Mouse (Mus musculus): ENCODE measurements at regions not wholly inside any gene's neighbourhood (a gene's known extent, or its start where the extent isn't known, plus 50 kb on each side); places are given as distances from the start of the nearest gene placed in this dataset.

DNA sequence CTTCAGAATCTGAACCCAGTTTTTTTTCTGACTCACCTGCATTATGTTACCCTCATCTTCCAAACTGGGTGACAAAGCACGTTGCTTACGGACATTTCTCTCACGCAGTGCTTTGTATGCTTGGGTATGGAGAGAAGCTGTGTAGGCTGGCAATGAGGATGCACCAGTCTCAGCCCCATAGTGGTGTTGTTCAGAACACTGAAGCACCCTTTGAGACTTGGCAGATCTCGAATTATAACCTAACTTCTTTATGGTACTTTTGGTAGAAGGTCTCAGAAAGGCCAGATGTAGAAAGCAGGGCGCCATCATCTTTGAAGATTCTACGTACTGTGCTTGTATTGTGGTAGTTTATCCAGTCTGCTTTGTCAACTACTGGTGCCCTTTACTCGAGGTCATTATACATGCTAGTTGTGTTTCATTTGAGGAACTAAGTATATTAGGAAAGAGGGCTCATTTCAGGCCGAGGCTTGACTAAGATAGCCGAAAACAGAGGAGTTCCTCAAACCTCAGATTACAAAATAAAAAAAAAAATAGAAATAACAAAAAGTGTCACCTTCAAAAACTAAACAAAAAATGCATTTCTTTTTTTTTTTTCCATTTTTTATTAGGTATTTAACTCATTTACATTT is 85.7 kb downstream of the Rgs2 start:
- Histone ChIP-seq H3K9me3 (ENCODE audit: control insufficient read depth, low read depth, low read length) (no peaks in the 10 kb centered on the region), H3K36me3 (ENCODE audit: control insufficient read depth, insufficient read depth, low read length) (no peaks in the 10 kb centered on the region), H3K4me1 (ENCODE audit: control insufficient read depth, insufficient read depth, low read length) (no peaks in the 10 kb centered on the region), H3K27ac (ENCODE audit: low read length) (no peak overlapping the region), H3K9ac (replicated peaks; ENCODE audit: low read depth, low read length) (no peak overlapping the region), H3K27me3 (ENCODE audit: control insufficient read depth, insufficient read depth, low read length) (no peaks in the 10 kb centered on the region), H3K4me3 (ENCODE audit: low read depth, low read length) (no peak overlapping the region), H3K4me2 (replicated peaks; ENCODE audit: low read depth, low read length) (no peak overlapping the region)
- WGBS, result 93% methylated on average over 9 of the region's 9 CpGs
- no peak for ATAC-seq (ENCODE audit: insufficient number of reproducible peaks, insufficient read depth, low FRiP score, low read depth)

DNA sequence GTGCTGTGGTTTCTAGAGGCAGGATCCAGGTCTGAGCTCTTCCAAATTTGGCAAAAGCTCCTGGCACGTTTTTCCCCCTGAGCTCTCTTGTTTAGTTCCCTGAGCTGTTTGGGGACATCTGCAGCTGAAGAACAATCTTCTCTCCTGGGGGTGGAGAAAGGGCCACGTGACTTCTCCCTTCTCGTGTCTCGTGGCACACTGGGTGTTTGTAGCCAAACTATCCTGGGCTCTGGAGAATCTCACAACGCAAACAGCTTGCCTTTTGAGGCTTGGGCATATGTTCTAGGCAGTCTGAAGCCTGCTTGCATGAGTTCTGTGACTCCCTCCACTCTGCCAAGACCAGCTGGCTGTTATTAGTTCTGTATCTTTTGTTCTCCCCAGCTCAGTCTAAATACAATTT is 86.3 kb downstream of the Rgs2 start:
- Histone ChIP-seq H3K4me2 (replicated peaks; ENCODE audit: low read depth, low read length) (no peak overlapping the region), H3K9ac (replicated peaks; ENCODE audit: low read depth, low read length) (no peak overlapping the region), H3K27me3 (ENCODE audit: control insufficient read depth, insufficient read depth, low read length) (no peaks in the 10 kb centered on the region), H3K9me3 (ENCODE audit: control insufficient read depth, low read depth, low read length) (no peaks in the 10 kb centered on the region), H3K27ac (ENCODE audit: low read length) (no peak overlapping the region; the same call in 1 of the 2 replicates), H3K4me3 (ENCODE audit: low read depth, low read length) (no peak overlapping the region), H3K4me1 (ENCODE audit: control insufficient read depth, insufficient read depth, low read length) (no peaks in the 10 kb centered on the region), H3K36me3 (ENCODE audit: control insufficient read depth, insufficient read depth, low read length) (no peaks in the 10 kb centered on the region)
- WGBS, result 55% methylated on average over 5 of the region's 5 CpGs
- ATAC-seq (ENCODE audit: insufficient number of reproducible peaks, insufficient read depth, low FRiP score, low read depth), result no peak

DNA sequence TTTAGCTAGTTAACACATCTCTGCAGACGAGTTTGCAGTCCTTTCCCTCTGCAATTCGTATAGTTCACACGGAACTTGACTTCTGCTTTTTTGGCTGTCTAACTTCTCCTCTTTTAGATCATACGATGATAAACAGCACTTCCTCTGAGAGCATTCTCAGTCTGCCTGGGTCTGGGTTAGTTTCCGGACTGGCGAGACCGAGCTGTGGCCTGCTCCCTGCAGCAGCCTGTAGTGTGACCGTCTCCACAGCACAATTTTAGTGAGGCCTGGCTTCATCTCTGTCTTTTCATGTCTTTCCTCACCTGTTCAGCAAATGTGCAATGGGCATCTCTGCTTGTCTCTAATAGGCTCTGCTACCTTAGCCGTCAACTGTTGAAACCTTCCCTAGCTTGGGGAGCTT is 87.4 kb downstream of the Rgs2 start:
- Histone ChIP-seq H3K4me1 (ENCODE audit: control insufficient read depth, insufficient read depth, low read length) (no peaks in the 10 kb centered on the region), H3K4me3 (ENCODE audit: low read depth, low read length) (no peak overlapping the region), H3K27ac (ENCODE audit: low read length) (no peak overlapping the region), H3K27me3 (ENCODE audit: control insufficient read depth, insufficient read depth, low read length) (no peaks in the 10 kb centered on the region), H3K4me2 (replicated peaks; ENCODE audit: low read depth, low read length) (no peak overlapping the region), H3K36me3 (ENCODE audit: control insufficient read depth, insufficient read depth, low read length) (no peaks in the 10 kb centered on the region), H3K9ac (replicated peaks; ENCODE audit: low read depth, low read length) (no peak overlapping the region), H3K9me3 (ENCODE audit: control insufficient read depth, low read depth, low read length) (no peaks in the 10 kb centered on the region)
- ATAC-seq (ENCODE audit: insufficient number of reproducible peaks, insufficient read depth, low FRiP score, low read depth), result no peak
- WGBS, result 54% methylated on average over 9 of the region's 9 CpGs

DNA sequence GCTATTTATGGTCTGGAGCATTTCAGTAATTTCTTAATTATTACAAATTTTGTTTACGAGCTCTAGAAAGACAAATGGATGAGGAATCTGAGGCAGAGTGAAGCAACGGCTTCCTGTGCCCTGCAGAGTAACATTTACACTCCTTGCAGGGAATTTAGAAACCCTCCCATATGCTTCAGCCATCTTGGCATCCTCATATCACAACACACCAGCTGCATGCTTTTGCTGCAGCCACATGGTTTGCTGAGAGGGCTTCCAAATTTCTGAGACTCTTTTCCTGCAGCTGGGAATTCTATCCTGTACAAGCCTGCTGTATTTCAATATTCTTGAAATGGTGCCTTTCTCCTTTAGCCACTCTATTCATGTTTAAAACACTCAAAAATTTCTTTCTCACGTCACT is 91.4 kb downstream of the Rgs2 start:
- Histone ChIP-seq H3K27me3 (ENCODE audit: control insufficient read depth, insufficient read depth, low read length) (no peaks in the 10 kb centered on the region), H3K27ac (ENCODE audit: low read length) (no peak overlapping the region), H3K4me1 (ENCODE audit: control insufficient read depth, insufficient read depth, low read length) (no peaks in the 10 kb centered on the region), H3K4me2 (replicated peaks; ENCODE audit: low read depth, low read length) (no peak overlapping the region), H3K9me3 (ENCODE audit: control insufficient read depth, low read depth, low read length) (no peaks in the 10 kb centered on the region), H3K9ac (replicated peaks; ENCODE audit: low read depth, low read length) (no peak overlapping the region), H3K4me3 (ENCODE audit: low read depth, low read length) (no peak overlapping the region), H3K36me3 (ENCODE audit: control insufficient read depth, insufficient read depth, low read length) (no peaks in the 10 kb centered on the region)
- WGBS, result 63% methylated on average over 3 of the region's 3 CpGs
- ATAC-seq (ENCODE audit: insufficient number of reproducible peaks, insufficient read depth, low FRiP score, low read depth), result no peak

DNA sequence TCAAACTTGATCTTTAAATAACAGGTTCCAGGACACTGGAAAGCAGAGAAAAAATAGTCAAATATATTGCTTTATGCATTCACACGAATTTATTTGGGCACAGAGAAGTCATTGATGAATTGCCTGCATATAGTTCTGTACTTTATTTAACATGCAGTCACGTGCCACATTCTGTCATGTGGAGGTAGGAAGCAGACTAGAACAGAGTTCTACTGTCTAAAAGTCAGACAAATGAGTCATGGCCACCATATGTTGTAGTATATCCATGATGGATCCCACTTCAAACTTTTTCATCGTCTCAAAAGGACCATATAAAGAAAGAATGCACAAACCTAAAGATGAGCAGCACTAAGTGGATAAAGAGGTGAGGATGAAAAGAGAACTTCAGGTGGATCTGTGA is 92.7 kb downstream of the Rgs2 start:
- Histone ChIP-seq H3K9ac (replicated peaks; ENCODE audit: low read depth, low read length) (no peak overlapping the region), H3K4me2 (replicated peaks; ENCODE audit: low read depth, low read length) (no peak overlapping the region), H3K27me3 (ENCODE audit: control insufficient read depth, insufficient read depth, low read length) (no peaks in the 10 kb centered on the region), H3K27ac (ENCODE audit: low read length) (no peak overlapping the region), H3K36me3 (ENCODE audit: control insufficient read depth, insufficient read depth, low read length) (no peaks in the 10 kb centered on the region), H3K9me3 (ENCODE audit: control insufficient read depth, low read depth, low read length) (no peaks in the 10 kb centered on the region), H3K4me1 (ENCODE audit: control insufficient read depth, insufficient read depth, low read length) (no peaks in the 10 kb centered on the region), H3K4me3 (ENCODE audit: low read depth, low read length) (no peak overlapping the region)
- no peak for ATAC-seq (ENCODE audit: insufficient number of reproducible peaks, insufficient read depth, low FRiP score, low read depth)
- WGBS, result 61% methylated on average over 3 of the region's 3 CpGs

DNA sequence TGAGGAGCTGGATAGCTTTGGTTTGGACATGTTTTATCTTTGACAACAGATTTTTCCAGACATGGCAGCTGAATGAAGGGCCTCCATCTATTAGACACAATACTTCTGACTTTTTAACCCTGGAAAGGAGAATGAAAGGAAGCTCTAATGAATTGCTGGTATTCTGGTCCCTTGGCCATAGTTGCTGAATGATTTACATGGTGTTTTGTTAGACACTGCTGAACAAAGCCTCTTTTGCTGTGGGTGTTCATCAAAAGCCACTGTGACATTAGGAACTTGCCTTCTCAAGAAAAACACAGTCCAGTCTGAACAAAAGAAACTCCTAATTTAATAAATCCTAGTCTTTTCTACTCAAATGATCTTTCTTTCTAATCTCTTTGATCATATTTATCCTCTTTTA is 93.4 kb downstream of the Rgs2 start:
- H3K36me3 ChIP-seq (ENCODE audit: control insufficient read depth, insufficient read depth, low read length), result no peaks in the 10 kb centered on the region
- H3K4me1 ChIP-seq (ENCODE audit: control insufficient read depth, insufficient read depth, low read length), result no peaks in the 10 kb centered on the region
- H3K27me3 ChIP-seq (ENCODE audit: control insufficient read depth, insufficient read depth, low read length), result no peaks in the 10 kb centered on the region
- no peak for ATAC-seq (ENCODE audit: insufficient number of reproducible peaks, insufficient read depth, low FRiP score, low read depth)
- H3K4me2 ChIP-seq (replicated peaks; ENCODE audit: low read depth, low read length), result no peak overlapping the region
- H3K9me3 ChIP-seq (ENCODE audit: control insufficient read depth, low read depth, low read length), result no peaks in the 10 kb centered on the region
- no peak overlapping the region for H3K9ac ChIP-seq (replicated peaks; ENCODE audit: low read depth, low read length)
- H3K4me3 ChIP-seq (ENCODE audit: low read depth, low read length), result no peak overlapping the region
- H3K27ac ChIP-seq (ENCODE audit: low read length), result no peak overlapping the region

DNA sequence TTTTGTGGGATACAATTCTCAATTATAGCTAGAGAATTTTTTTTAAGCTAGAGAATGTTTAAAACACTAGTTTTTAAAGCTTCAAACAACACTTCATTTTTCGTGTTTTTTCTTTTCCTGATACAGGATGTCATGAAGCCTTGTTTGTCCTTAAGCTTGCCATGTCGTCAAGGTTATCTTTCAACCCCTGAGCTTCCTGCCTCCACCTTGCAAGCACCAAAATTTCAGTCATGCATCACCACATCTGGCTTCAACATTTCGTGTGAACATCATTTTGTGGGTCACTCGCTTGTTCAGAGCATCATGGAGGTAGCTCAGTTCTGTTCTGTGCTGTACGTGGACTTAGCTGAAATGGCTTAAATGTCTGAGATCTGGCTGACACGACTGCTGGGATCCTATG is 96.6 kb downstream of the Rgs2 start:
- no peaks in the 10 kb centered on the region for H3K9me3 ChIP-seq (ENCODE audit: control insufficient read depth, low read depth, low read length)
- H3K27ac ChIP-seq (ENCODE audit: low read length), result no peak overlapping the region
- H3K4me3 ChIP-seq (ENCODE audit: low read depth, low read length), result no peak overlapping the region
- WGBS, result 66% methylated on average over 6 of the region's 6 CpGs
- ATAC-seq (ENCODE audit: insufficient number of reproducible peaks, insufficient read depth, low FRiP score, low read depth), result no peak
- H3K4me2 ChIP-seq (replicated peaks; ENCODE audit: low read depth, low read length), result no peak overlapping the region
- H3K9ac ChIP-seq (replicated peaks; ENCODE audit: low read depth, low read length), result no peak overlapping the region
- no peaks in the 10 kb centered on the region for H3K4me1 ChIP-seq (ENCODE audit: control insufficient read depth, insufficient read depth, low read length)
- no peaks in the 10 kb centered on the region for H3K36me3 ChIP-seq (ENCODE audit: control insufficient read depth, insufficient read depth, low read length)
- H3K27me3 ChIP-seq (ENCODE audit: control insufficient read depth, insufficient read depth, low read length), result no peaks in the 10 kb centered on the region

DNA sequence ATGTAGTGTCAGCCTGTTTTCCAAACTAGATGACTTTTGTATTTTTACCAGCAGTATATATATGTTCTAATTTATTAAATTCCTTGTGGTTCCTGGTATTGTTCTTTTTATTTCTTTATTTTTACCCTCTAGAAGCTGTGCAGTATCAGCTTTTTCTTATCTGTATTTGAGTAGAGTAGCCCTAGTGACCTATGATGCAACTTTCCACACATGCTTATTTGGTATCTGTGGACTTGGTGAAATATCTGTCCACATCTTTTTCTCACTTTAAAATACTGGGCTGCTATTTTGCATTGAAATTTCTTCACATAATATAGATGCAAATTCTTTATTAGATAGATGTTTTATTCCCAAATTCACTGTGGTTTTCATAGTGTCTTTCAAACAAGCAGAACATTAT is 97.1 kb downstream of the Rgs2 start:
- Histone ChIP-seq H3K9me3 (ENCODE audit: control insufficient read depth, low read depth, low read length) (no peaks in the 10 kb centered on the region), H3K27me3 (ENCODE audit: control insufficient read depth, insufficient read depth, low read length) (no peaks in the 10 kb centered on the region), H3K4me2 (replicated peaks; ENCODE audit: low read depth, low read length) (no peak overlapping the region), H3K9ac (replicated peaks; ENCODE audit: low read depth, low read length) (no peak overlapping the region), H3K4me3 (ENCODE audit: low read depth, low read length) (no peak overlapping the region), H3K27ac (ENCODE audit: low read length) (no peak overlapping the region), H3K36me3 (ENCODE audit: control insufficient read depth, insufficient read depth, low read length) (no peaks in the 10 kb centered on the region), H3K4me1 (ENCODE audit: control insufficient read depth, insufficient read depth, low read length) (no peaks in the 10 kb centered on the region)
- no peak for ATAC-seq (ENCODE audit: insufficient number of reproducible peaks, insufficient read depth, low FRiP score, low read depth)

DNA sequence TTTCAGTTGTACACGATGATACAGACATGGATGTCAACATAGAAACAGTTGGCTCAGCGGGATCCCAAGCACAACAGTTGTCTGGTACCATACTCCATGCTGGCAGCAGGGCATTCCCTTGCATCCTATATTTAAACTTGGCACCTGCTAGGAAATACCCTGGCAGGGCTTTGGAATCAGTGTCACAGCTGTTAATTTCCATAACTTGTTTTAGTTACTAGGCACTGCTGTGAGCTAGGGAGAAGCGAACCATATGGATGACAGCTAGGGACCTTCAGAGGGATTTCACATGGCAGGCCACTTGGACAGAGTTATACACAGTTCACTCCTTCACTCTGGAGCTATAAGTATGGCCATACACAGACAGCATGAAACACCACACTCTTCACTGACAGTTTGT is 100.0 kb downstream of the Rgs2 start:
- WGBS, result 65% methylated on average over 3 of the region's 3 CpGs
- Histone ChIP-seq H3K4me1 (ENCODE audit: control insufficient read depth, insufficient read depth, low read length) (no peaks in the 10 kb centered on the region), H3K4me2 (replicated peaks; ENCODE audit: low read depth, low read length) (no peak overlapping the region), H3K9ac (replicated peaks; ENCODE audit: low read depth, low read length) (no peak overlapping the region), H3K4me3 (ENCODE audit: low read depth, low read length) (no peak overlapping the region), H3K36me3 (ENCODE audit: control insufficient read depth, insufficient read depth, low read length) (no peaks in the 10 kb centered on the region), H3K27me3 (ENCODE audit: control insufficient read depth, insufficient read depth, low read length) (no peaks in the 10 kb centered on the region), H3K9me3 (ENCODE audit: control insufficient read depth, low read depth, low read length) (no peaks in the 10 kb centered on the region), H3K27ac (ENCODE audit: low read length) (no peak overlapping the region)
- ATAC-seq (ENCODE audit: insufficient number of reproducible peaks, insufficient read depth, low FRiP score, low read depth), result peak; percentile 88; the same call in 1 of the 2 replicates
